Mouse (Mus musculus): ENCODE measurements at regions not wholly inside any gene's neighbourhood (a gene's known extent, or its start where the extent isn't known, plus 50 kb on each side); places are given as distances from the start of the nearest gene placed in this dataset.

- TF ChIP-seq CTCF (conservative IDR thresholded peaks at IDR 0.05; ENCODE audit: low read length) (no peak), POU5F1 (IDR thresholded peaks at IDR 0.05; ENCODE audit: borderline replicate concordance, low read length) (no peak), NANOG (IDR thresholded peaks at IDR 0.05; ENCODE audit: borderline replicate concordance, low read length) (no peak)
Measured at GRCm38 (mm10) chr9:85616266-85616869, 132.8 kb downstream of the Ibtk start.

All from E14TG2a.4 (cell line).